Mouse (Mus musculus) adipocyte (in vitro differentiated cells): Measurements from ENCODE around the gene Gramd1b.

ENCODE experiments used
- DNase-seq: peaks from one replicate; pipeline ENCODE4 v3.0.0-alpha.2; 2016; ENCODE audit warnings: low spot score

Gene Gramd1b

GRCm38 (mm10) chr9:40333649-40334396, 197.4 kb downstream of the Gramd1b start:
- DNase-seq, result peak; percentile 87

- DNase-seq, result peak; percentile 33
Observed at GRCm38 (mm10) chr9:40332731-40333648, 198.2 kb downstream of the Gramd1b start.

- DNase-seq, result no peak
Observed at GRCm38 (mm10) chr9:40332326-40332725, 198.9 kb downstream of the Gramd1b start.

GRCm38 (mm10) chr9:40331411-40332286, 199.5 kb downstream of the Gramd1b start:
- no peak for DNase-seq

- DNase-seq, result peak; percentile 97
Observed at GRCm38 (mm10) chr9:40330609-40331382, 200.4 kb downstream of the Gramd1b start.

- DNase-seq, result no peak
Observed at GRCm38 (mm10) chr9:40326260-40326915, 204.8 kb downstream of the Gramd1b start.

GRCm38 (mm10) chr9:40324826-40325225, 206.4 kb downstream of the Gramd1b start:
- no peak for DNase-seq

- DNase-seq, result no peak
Observed at GRCm38 (mm10) chr9:40324232-40324792, 206.9 kb downstream of the Gramd1b start.

GRCm38 (mm10) chr9:40323773-40324172, 207.4 kb downstream of the Gramd1b start:
- DNase-seq, result no peak

- DNase-seq, result no peak
Observed at GRCm38 (mm10) chr9:40323171-40323570, 208.0 kb downstream of the Gramd1b start.

- DNase-seq, result no peak
Observed at GRCm38 (mm10) chr9:40322372-40322771, 208.8 kb downstream of the Gramd1b start.

GRCm38 (mm10) chr9:40321668-40322003, 209.5 kb downstream of the Gramd1b start:
- no peak for DNase-seq

- DNase-seq, result peak; percentile 98
Observed at GRCm38 (mm10) chr9:40320879-40321667, 210.1 kb downstream of the Gramd1b start.

GRCm38 (mm10) chr9:40320405-40320804, 210.8 kb downstream of the Gramd1b start:
- DNase-seq, result no peak

GRCm38 (mm10) chr9:40318771-40319170, 212.4 kb downstream of the Gramd1b start:
- peak; percentile 85 for DNase-seq

GRCm38 (mm10) chr9:40317735-40318134, 213.4 kb downstream of the Gramd1b start:
- peak; percentile 72 for DNase-seq

- DNase-seq, result peak; percentile 75
Observed at GRCm38 (mm10) chr9:40316865-40317660, 214.1 kb downstream of the Gramd1b start.

GRCm38 (mm10) chr9:40311813-40312212, 219.4 kb downstream of the Gramd1b start:
- no peak for DNase-seq

- DNase-seq, result no peak
Observed at GRCm38 (mm10) chr9:40309876-40310275, 221.3 kb downstream of the Gramd1b start.
